Mouse (Mus musculus): ENCODE results near the gene Calb2. TPM values are rescaled to one million over a fixed set of nuclear protein-coding genes. Genes with fewer than 3 reads are reported as not detected.

Gene Calb2
- polyA plus RNA-seq (2017; shearing (Covaris generic)): not detected

GRCm38 (mm10) chr8:110168046-110168445 is at the start of gene Calb2:
TSS of gene Calb2 (minus strand) at chr8:110168210.

GRCm38 (mm10) chr8:110215365-110215764 is 47.4 kb upstream of the Calb2 start, which contains the start of gene Cmtr2:
TSS of gene Cmtr2 (plus strand) at chr8:110215665.

GRCm38 (mm10) chr8:110102653-110103052 is 65.4 kb downstream of the Calb2 start, which contains the start of gene Gm17720:
TSS of gene Gm17720 (minus strand) at chr8:110102753.

GRCm38 (mm10) chr8:110100907-110101306 is 67.1 kb downstream of the Calb2 start, which contains the start of gene Gm21964:
TSS of gene Gm21964 (plus strand) at chr8:110101207.

Other genes starting within 250 kb of the Calb2 start
- gene Marveld3, start 206.0 kb downstream of the Calb2 start, polyA plus RNA-seq (2017; shearing (Covaris generic)): 0.07 TPM
- gene Tat, start 177.8 kb downstream of the Calb2 start, polyA plus RNA-seq (2017; shearing (Covaris generic)): not detected
- not detected for gene Chst4, start 128.5 kb downstream of the Calb2 start, polyA plus RNA-seq (2017; shearing (Covaris generic))
- gene Zfp612, start 88.5 kb downstream of the Calb2 start, polyA plus RNA-seq (2017; shearing (Covaris generic)): 0.92 TPM
- not detected for gene Gm21964, start 67.0 kb downstream of the Calb2 start, polyA plus RNA-seq (2017; shearing (Covaris generic))
- not detected for gene Gm17720, start 65.5 kb downstream of the Calb2 start, polyA plus RNA-seq (2017; shearing (Covaris generic))
- 8.1 TPM for gene Cmtr2, start 47.5 kb upstream of the Calb2 start, polyA plus RNA-seq (2017; shearing (Covaris generic))
- 0.08 TPM for gene Hydin, start 98.8 kb upstream of the Calb2 start, polyA plus RNA-seq (2017; shearing (Covaris generic))

Data from CD4-positive, CD25-positive, alpha-beta regulatory T cell (primary cell).